Mouse (Mus musculus): ENCODE measurements at regions not wholly inside any gene's neighbourhood (a gene's known extent, or its start where the extent isn't known, plus 50 kb on each side); places are given as distances from the start of the nearest gene placed in this dataset.
"Not testable (repeated sequence)": the region's sequence is repeated elsewhere in the genome, so short reads cannot be mapped to it uniquely, and the experiment has no call there.

GRCm38 (mm10) chr13:52241761-52242160 is 289.3 kb downstream of the Diras2 start:
- no peaks in the 10 kb centered on the region for H3K27me3 ChIP-seq (ENCODE audit: control insufficient read depth)
- TF ChIP-seq TAL1 (IDR thresholded peaks at IDR 0.05; ENCODE audit: low read length) (no peak), GATA1 (IDR thresholded peaks at IDR 0.05; ENCODE audit: low read length) (no peak)
- no peaks in the 10 kb centered on the region for H3K36me3 ChIP-seq (ENCODE audit: control insufficient read depth)
- H3K4me3 ChIP-seq (replicated peaks): no peak overlapping the region
- no peaks in the 10 kb centered on the region for H3K4me1 ChIP-seq (ENCODE audit: control insufficient read depth)
- H3K9me3 ChIP-seq (ENCODE audit: control insufficient read depth, low read length): no peaks in the 10 kb centered on the region

DNA sequence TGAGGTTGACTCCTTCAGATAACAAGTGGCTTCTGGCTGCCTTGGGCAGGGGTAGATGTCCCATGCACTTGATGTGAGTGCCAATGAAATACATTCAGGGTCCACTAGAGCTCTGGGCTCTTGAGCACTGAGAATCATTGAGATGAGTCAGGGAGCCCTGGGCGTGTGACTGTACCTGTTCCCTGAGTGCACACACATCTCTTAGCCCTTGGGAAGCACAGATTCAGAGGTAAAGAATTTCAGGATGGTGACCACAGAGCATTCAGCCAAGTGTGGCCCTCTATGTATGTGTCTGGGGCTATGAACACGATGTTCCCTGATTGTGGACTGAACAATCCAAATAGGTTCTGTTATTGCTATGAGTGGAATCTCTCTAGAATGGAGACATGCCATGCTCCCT is 281.6 kb downstream of the Diras2 start:
- TF ChIP-seq TAL1 (IDR thresholded peaks at IDR 0.05; ENCODE audit: low read length) (no peak), GATA1 (IDR thresholded peaks at IDR 0.05; ENCODE audit: low read length) (no peak)
- H3K4me1 ChIP-seq (ENCODE audit: control insufficient read depth): no peaks in the 10 kb centered on the region
- H3K9me3 ChIP-seq (ENCODE audit: control insufficient read depth, low read length): no peaks in the 10 kb centered on the region
- H3K4me3 ChIP-seq (replicated peaks): no peak overlapping the region
- no peaks in the 10 kb centered on the region for H3K27me3 ChIP-seq (ENCODE audit: control insufficient read depth)
- H3K36me3 ChIP-seq (ENCODE audit: control insufficient read depth): no peaks in the 10 kb centered on the region

GRCm38 (mm10) chr13:52250371-52250770 is 280.7 kb downstream of the Diras2 start:
- H3K27me3 ChIP-seq (ENCODE audit: control insufficient read depth): no peaks in the 10 kb centered on the region
- no peak overlapping the region for H3K4me3 ChIP-seq (replicated peaks)
- H3K36me3 ChIP-seq (ENCODE audit: control insufficient read depth): no peaks in the 10 kb centered on the region
- TF ChIP-seq TAL1 (IDR thresholded peaks at IDR 0.05; ENCODE audit: low read length) (no peak), GATA1 (IDR thresholded peaks at IDR 0.05; ENCODE audit: low read length) (no peak)
- no peaks in the 10 kb centered on the region for H3K9me3 ChIP-seq (ENCODE audit: control insufficient read depth, low read length)
- no peaks in the 10 kb centered on the region for H3K4me1 ChIP-seq (ENCODE audit: control insufficient read depth)

DNA sequence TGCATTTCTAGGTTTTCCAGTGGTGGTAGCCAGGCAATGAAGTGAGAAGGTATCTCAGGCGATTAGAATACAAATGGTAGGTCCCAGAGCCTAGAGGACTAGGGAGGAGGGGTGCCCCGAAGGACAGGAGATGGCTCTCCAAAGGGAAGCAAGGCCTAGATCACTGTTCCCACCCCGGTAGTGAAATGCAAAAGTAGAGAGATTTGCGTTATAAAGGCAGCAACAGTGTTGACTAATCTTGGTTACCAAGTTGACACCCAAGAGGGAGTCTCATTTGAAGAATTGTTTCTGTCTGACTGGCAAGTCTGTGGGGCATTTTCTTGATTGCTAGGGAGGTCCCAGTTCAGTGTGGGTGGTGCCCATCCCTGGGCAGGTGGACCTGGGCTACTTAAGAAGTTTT is 278.8 kb downstream of the Diras2 start:
- H3K4me3 ChIP-seq (replicated peaks): no peak overlapping the region
- H3K9me3 ChIP-seq (ENCODE audit: control insufficient read depth, low read length): no peaks in the 10 kb centered on the region
- H3K36me3 ChIP-seq (ENCODE audit: control insufficient read depth): no peaks in the 10 kb centered on the region
- H3K27me3 ChIP-seq (ENCODE audit: control insufficient read depth): no peaks in the 10 kb centered on the region
- H3K4me1 ChIP-seq (ENCODE audit: control insufficient read depth): 0 out of 2 replicates have a peak, but pooled peaks cover 2% of the 10 kb centered on the region
- TF ChIP-seq GATA1 (IDR thresholded peaks at IDR 0.05; ENCODE audit: low read length) (no peak), TAL1 (IDR thresholded peaks at IDR 0.05; ENCODE audit: low read length) (no peak)

DNA sequence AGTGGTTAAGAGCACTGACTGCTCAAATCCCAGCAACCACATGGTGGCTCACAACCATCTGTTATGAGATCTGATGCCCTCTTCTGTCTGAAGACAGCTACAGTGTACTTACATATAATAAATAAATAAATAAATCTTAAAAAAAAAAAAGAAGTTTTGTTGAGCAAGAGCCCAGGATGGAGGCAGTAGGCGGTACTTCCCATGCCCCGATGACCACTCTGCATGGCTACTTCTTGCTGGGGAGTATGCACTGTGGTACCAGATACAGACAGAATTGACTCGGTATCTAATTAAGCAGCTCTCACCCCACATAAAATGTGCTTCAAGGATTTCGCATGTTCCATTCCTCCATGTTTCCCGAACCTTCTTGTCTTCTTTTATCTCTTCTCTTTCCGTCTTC is 278.4 kb downstream of the Diras2 start:
- not testable (repeated sequence) for H3K4me3 ChIP-seq (replicated peaks); H3K36me3 ChIP-seq (ENCODE audit: control insufficient read depth); H3K4me1 ChIP-seq (ENCODE audit: control insufficient read depth); H3K9me3 ChIP-seq (ENCODE audit: control insufficient read depth, low read length); H3K27me3 ChIP-seq (ENCODE audit: control insufficient read depth)

GRCm38 (mm10) chr13:52253138-52253537 is 277.9 kb downstream of the Diras2 start:
- H3K36me3 ChIP-seq (ENCODE audit: control insufficient read depth): no peaks in the 10 kb centered on the region
- no peaks in the 10 kb centered on the region for H3K9me3 ChIP-seq (ENCODE audit: control insufficient read depth, low read length)
- no peaks in the 10 kb centered on the region for H3K27me3 ChIP-seq (ENCODE audit: control insufficient read depth)
- no peak overlapping the region for H3K4me3 ChIP-seq (replicated peaks)
- TF ChIP-seq TAL1 (IDR thresholded peaks at IDR 0.05; ENCODE audit: low read length) (no peak), GATA1 (IDR thresholded peaks at IDR 0.05; ENCODE audit: low read length) (no peak)
- H3K4me1 ChIP-seq (ENCODE audit: control insufficient read depth): 0 out of 2 replicates have a peak, but pooled peaks cover 2% of the 10 kb centered on the region

DNA sequence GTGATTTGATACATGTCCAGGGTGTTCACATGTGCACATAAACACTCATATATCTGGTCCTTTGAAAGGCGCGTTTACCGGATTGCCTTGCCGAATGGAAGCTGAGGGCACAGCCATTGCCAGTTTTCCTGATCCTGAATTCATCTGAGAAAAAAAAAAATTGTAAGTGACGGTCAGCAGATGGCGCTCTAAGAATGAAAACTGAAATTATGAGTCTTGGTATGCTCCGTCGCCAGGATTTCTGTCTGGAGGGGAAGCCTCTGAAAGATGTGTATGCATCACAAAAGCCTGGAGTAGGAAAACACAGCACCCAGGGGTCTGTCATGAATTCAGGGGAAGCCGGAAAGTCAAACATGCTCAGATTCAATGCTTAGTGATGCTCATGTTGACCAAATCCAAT is 276.9 kb downstream of the Diras2 start:
- Histone ChIP-seq H3K27me3 (ENCODE audit: control insufficient read depth) (no peaks in the 10 kb centered on the region), H3K36me3 (ENCODE audit: control insufficient read depth) (no peaks in the 10 kb centered on the region), H3K4me3 (replicated peaks) (no peak overlapping the region), H3K4me1 (ENCODE audit: control insufficient read depth) (0 out of 2 replicates have a peak, but pooled peaks cover 2% of the 10 kb centered on the region), H3K9me3 (ENCODE audit: control insufficient read depth, low read length) (no peaks in the 10 kb centered on the region)
- TF ChIP-seq TAL1 (IDR thresholded peaks at IDR 0.05; ENCODE audit: low read length) (no peak), GATA1 (IDR thresholded peaks at IDR 0.05; ENCODE audit: low read length) (no peak)

DNA sequence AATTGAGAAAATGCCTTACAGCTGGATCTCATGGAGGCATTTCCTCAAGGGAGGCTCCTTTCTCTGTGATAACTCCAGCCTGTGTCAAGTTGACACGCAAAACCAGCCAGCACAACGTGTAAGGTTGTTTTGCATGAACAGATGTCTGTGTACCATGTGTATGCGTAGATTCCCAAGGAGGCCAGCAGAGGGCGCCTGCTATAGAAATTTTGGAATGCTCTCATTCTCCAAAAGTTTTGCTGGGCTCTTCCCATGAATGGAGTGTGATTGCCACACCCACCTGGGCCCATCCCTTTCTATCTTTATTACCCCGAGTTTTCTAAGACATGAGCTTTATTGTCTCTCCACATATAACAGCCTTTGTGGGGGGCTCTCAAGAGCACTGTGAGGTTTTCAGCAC is 275.4 kb downstream of the Diras2 start:
- Histone ChIP-seq H3K36me3 (ENCODE audit: control insufficient read depth) (no peaks in the 10 kb centered on the region), H3K27me3 (ENCODE audit: control insufficient read depth) (no peaks in the 10 kb centered on the region), H3K4me1 (ENCODE audit: control insufficient read depth) (0 out of 2 replicates have a peak, but pooled peaks cover 2% of the 10 kb centered on the region), H3K4me3 (replicated peaks) (no peak overlapping the region), H3K9me3 (ENCODE audit: control insufficient read depth, low read length) (no peaks in the 10 kb centered on the region)
- TF ChIP-seq GATA1 (IDR thresholded peaks at IDR 0.05; ENCODE audit: low read length) (no peak), TAL1 (IDR thresholded peaks at IDR 0.05; ENCODE audit: low read length) (no peak)

DNA sequence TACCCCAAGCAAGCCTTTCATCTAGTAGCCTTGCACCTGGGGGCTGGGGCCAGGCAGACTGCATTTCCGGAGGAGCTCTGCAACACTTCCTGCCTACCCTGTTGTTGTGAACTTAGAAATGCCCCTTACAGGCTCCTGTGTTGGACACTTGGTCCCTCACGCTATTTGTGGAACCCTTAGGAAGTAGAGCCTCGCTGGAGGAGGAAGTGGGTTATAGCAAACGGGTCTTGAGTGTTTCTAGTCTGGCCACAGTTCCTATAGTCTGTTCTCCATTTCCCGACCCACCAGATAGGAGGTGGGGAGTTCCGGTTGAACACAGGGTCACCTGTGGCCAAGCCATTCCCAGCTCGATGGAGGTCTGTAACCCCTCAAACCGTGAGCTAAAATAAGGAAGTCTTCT is 272.7 kb downstream of the Diras2 start:
- Histone ChIP-seq H3K4me1 (ENCODE audit: control insufficient read depth) (0 out of 2 replicates have a peak, but pooled peaks cover 2% of the 10 kb centered on the region), H3K36me3 (ENCODE audit: control insufficient read depth) (no peaks in the 10 kb centered on the region), H3K27me3 (ENCODE audit: control insufficient read depth) (no peaks in the 10 kb centered on the region), H3K4me3 (replicated peaks) (no peak overlapping the region), H3K9me3 (ENCODE audit: control insufficient read depth, low read length) (no peaks in the 10 kb centered on the region)
- TF ChIP-seq TAL1 (IDR thresholded peaks at IDR 0.05; ENCODE audit: low read length) (no peak), GATA1 (IDR thresholded peaks at IDR 0.05; ENCODE audit: low read length) (no peak)

- no peaks in the 10 kb centered on the region for H3K9me3 ChIP-seq (ENCODE audit: control insufficient read depth, low read length)
- no peak overlapping the region for H3K4me3 ChIP-seq (replicated peaks)
- no peaks in the 10 kb centered on the region for H3K27me3 ChIP-seq (ENCODE audit: control insufficient read depth)
- TF ChIP-seq GATA1 (IDR thresholded peaks at IDR 0.05; ENCODE audit: low read length): no peak
- no peak for TF ChIP-seq TAL1 (IDR thresholded peaks at IDR 0.05; ENCODE audit: low read length)
- H3K4me1 ChIP-seq (ENCODE audit: control insufficient read depth): no peaks in the 10 kb centered on the region
- H3K36me3 ChIP-seq (ENCODE audit: control insufficient read depth): no peaks in the 10 kb centered on the region
Observed at GRCm38 (mm10) chr13:52262949-52263550, 268.0 kb downstream of the Diras2 start.

Data from erythroblast, embryonic 14.5 days (primary cell).